In the genomic region with DNA sequence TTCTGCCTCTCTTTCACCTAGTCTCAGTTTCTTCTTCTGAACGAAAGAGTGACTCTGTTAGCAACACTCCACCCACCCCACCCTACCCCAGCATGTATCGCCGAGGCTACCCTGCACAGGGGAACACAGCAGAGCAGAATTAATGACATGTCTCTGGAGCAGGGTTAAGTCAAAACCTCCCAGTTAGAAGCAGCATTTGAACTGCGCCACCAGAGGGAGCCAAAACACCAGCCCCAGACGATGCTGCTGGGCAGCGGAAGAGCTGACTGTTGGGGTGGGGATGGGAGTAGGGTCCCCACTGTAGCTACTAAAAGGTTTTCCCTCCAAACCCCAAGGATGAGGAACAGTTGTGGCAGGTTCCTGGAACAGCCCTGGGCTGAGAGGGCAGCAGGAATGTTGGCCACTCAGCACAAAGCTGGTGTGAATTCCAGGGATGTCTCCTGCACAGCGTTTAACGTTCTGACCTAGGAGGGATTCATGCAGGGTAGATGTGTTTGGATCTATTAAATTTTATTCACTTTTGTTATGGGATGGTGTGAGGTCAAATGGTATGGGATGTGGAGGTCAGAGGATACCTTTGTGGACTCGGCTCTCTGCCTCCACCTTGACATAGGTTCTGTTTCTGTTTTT, we compare ENCODE assay signal across 8 mouse cellular contexts. TPM values are rescaled to one million over a fixed set of nuclear protein-coding genes. Genes with fewer than 3 reads are reported as not detected.
DNase-seq lines count a peak whose midpoint lies in the region; TF ChIP-seq lines count a peak whose summit lies in the region.
"Had no signal": no experiment of that assay in that cellular context is flagged by ENCODE, and none has a peak within 500 bp of the region (broad histone marks: within the 10 kb centered on the region; RNA-seq: fewer than 3 reads in every experiment).

No protein-coding gene starts in this region.

- H3K79me2 ChIP-seq in MEL (ENCODE audit: control insufficient read depth, insufficient read depth, low read length, poor library complexity), result no peaks in the 10 kb centered on the region

- no peak overlapping the region for H3K27ac ChIP-seq in MEL (ENCODE audit: control insufficient read depth, low read depth, low read length)
- no peak overlapping the region for H3K27ac ChIP-seq in bone marrow macrophage, adult 2 months (ENCODE audit: insufficient read depth, low read depth, low read length)
- H3K27ac ChIP-seq in embryonic fibroblast, embryonic 13.5 days (ENCODE audit: insufficient read depth, low read length), result no peak overlapping the region
- H3K27ac ChIP-seq: limb, embryonic 15.5 days had no signal

- peaks cover 3 to 9% of the 10 kb centered on the region in 2 experiments for H3K4me1 ChIP-seq in MEL (ENCODE audit: control insufficient read depth in 1 of 2, insufficient read depth in 2 of 2, low read length in 2 of 2)
- H3K4me1 ChIP-seq in bone marrow macrophage, adult 2 months (ENCODE audit: control insufficient read depth, insufficient read depth, low read length), result peaks cover 12% of the 10 kb centered on the region
- H3K4me1 ChIP-seq in embryonic fibroblast, embryonic 13.5 days (ENCODE audit: control insufficient read depth, insufficient read depth, low read length), result no peaks in the 10 kb centered on the region

- DNase-seq in MEL (ENCODE audit: low read depth, low spot score), result peak; percentile 80
- peak; percentile 87 for DNase-seq in heart, postnatal 4 days
- peak; percentile 65 to 91 for DNase-seq in layer of hippocampus, postnatal 25 days (ENCODE audit: extremely low spot score in 1 of 2, low spot score in 1 of 2)
- peak; percentile 81 to 86 for DNase-seq in lung, postnatal 4 days
- DNase-seq in right cerebral cortex, postnatal 25 days, result peak; percentile 73

- TF ChIP-seq POLR2A in MEL (IDR thresholded peaks at IDR 0.05; ENCODE audit: control insufficient read depth in 1 of 2, insufficient read depth in 1 of 2, low read depth in 1 of 2, low read length in 2 of 2, poor library complexity in 1 of 2), result no peak
- no peak for TF ChIP-seq POLR2A in bone marrow macrophage, adult 2 months (IDR thresholded peaks at IDR 0.05; ENCODE audit: borderline replicate concordance, low read depth, low read length)
- TF ChIP-seq POLR2A in embryonic fibroblast, embryonic 13.5 days (IDR thresholded peaks at IDR 0.05; ENCODE audit: low read depth, low read length), result no peak

- TF ChIP-seq EP300 in MEL (IDR thresholded peaks at IDR 0.05; ENCODE audit: low read depth in 1 of 2, low read length in 2 of 2), result no peak

- no peak overlapping the region for H3K9ac ChIP-seq in MEL (ENCODE audit: control insufficient read depth, low read depth, low read length, poor library complexity, severe bottlenecking)
- H3K9ac ChIP-seq: limb, embryonic 15.5 days had no signal

- H3K4me3 ChIP-seq in MEL (ENCODE audit: control insufficient read depth in 1 of 2, insufficient read depth in 1 of 2, low read depth in 2 of 2, low read length in 2 of 2), result no peak overlapping the region
- no peak overlapping the region for H3K4me3 ChIP-seq in bone marrow macrophage, adult 2 months (ENCODE audit: insufficient read depth, low read length)
- no peak overlapping the region for H3K4me3 ChIP-seq in embryonic fibroblast, embryonic 13.5 days (ENCODE audit: insufficient read depth, low read length)
- H3K4me3 ChIP-seq: limb, embryonic 15.5 days had no signal

- no peaks in the 10 kb centered on the region for H3K36me3 ChIP-seq in MEL (ENCODE audit: control insufficient read depth in 1 of 2, insufficient read depth in 2 of 2, low read length in 2 of 2)
- H3K36me3 ChIP-seq: limb, embryonic 15.5 days had no signal

- TF ChIP-seq CTCF in MEL (IDR thresholded peaks at IDR 0.05 in 2 of 3, conservative IDR thresholded peaks at IDR 0.05 in 1 of 3; ENCODE audit: control insufficient read depth in 1 of 3, insufficient read depth in 1 of 3, low read depth in 2 of 3, low read length in 3 of 3, poor library complexity in 1 of 3, severe bottlenecking in 1 of 3), result peak; percentile 91 to 98 (median 96)
- TF ChIP-seq CTCF in bone marrow macrophage, adult 2 months (IDR thresholded peaks at IDR 0.05; ENCODE audit: low read depth, low read length), result peak; percentile 94
- TF ChIP-seq CTCF in embryonic fibroblast, embryonic 13.5 days (IDR thresholded peaks at IDR 0.05; ENCODE audit: borderline replicate concordance, insufficient read depth, low read length), result peak; percentile 92

- peak; percentile 93 for TF ChIP-seq RAD21 in MEL (IDR thresholded peaks at IDR 0.05; ENCODE audit: low read depth, low read length)

- no peaks in the 10 kb centered on the region for H3K9me3 ChIP-seq in MEL (replicated peaks; ENCODE audit: insufficient read depth, low read length)
- H3K9me3 ChIP-seq: limb, embryonic 15.5 days had no signal

- H3K27me3 ChIP-seq in MEL (ENCODE audit: control insufficient read depth in 1 of 2, insufficient read depth in 2 of 2, low read length in 2 of 2), result no peaks in the 10 kb centered on the region
- H3K27me3 ChIP-seq: limb, embryonic 15.5 days had no signal

TF ChIP-seq in MEL, 35 proteins besides CTCF, POLR2A, EP300 and RAD21:
- TF ChIP-seq ZC3H11A (IDR thresholded peaks at IDR 0.05; ENCODE audit: low read depth, low read length) (peak; percentile 91), SIN3A (IDR thresholded peaks at IDR 0.05; ENCODE audit: low read length) (0 out of 2 replicates have a peak, but pooled peaks have one; percentile 22), SMC3 (IDR thresholded peaks at IDR 0.05; ENCODE audit: low read depth, low read length) (peak; percentile 93), MYC (IDR thresholded peaks at IDR 0.05; ENCODE audit: low read depth, low read length) (no peak)

RNA-seq across cellular contexts. Expression of gene Misp, which starts 14.1 kb away (rescaled TPM):
- total RNA-seq in MEL (2012; rRNA removed), result not detected in 2 replicates
- not detected for polyA plus RNA-seq in MEL (2012; ENCODE audit: insufficient read depth in 1 of 2, insufficient read length in 2 of 2, low read depth in 1 of 2, low replicate concordance in 2 of 2, missing spikeins in 1 of 2)
- polyA plus RNA-seq in bone marrow macrophage, adult 2 months (2012; ENCODE audit: insufficient read depth, insufficient read length, missing spikeins), result 0.91 TPM in 1 of 2 replicates, not detected in the other
- not detected in 2 replicates for polyA plus RNA-seq in embryonic fibroblast, embryonic 13.5 days (2011; ENCODE audit: insufficient read length, low read depth, missing spikeins)
- total RNA-seq in heart, postnatal 4 days (2021), result under 1 TPM; 0.14 to 0.45 TPM
- total RNA-seq in layer of hippocampus, postnatal 25 days (2021), result under 1 TPM; 0.66 to 0.89 TPM

RNA-seq across cellular contexts. Expression of gene Ptbp1, which starts 19.3 kb away (rescaled TPM):
- 301 and 316 TPM in 2 replicates for total RNA-seq in MEL (2012; rRNA removed)
- 100 to 1,000 TPM; 329 to 837 TPM for polyA plus RNA-seq in MEL (2012; ENCODE audit: insufficient read depth in 1 of 2, insufficient read length in 2 of 2, low read depth in 1 of 2, low replicate concordance in 2 of 2, missing spikeins in 1 of 2)
- polyA plus RNA-seq in bone marrow macrophage, adult 2 months (2012; ENCODE audit: insufficient read depth, insufficient read length, missing spikeins), result 129 and 141 TPM in 2 replicates
- polyA plus RNA-seq in embryonic fibroblast, embryonic 13.5 days (2011; ENCODE audit: insufficient read length, low read depth, missing spikeins), result 351 and 422 TPM in 2 replicates
- 100 to 1,000 TPM; 167 to 182 TPM for total RNA-seq in heart, postnatal 4 days (2021)
- total RNA-seq in layer of hippocampus, postnatal 25 days (2021), result 10 to 100 TPM; 44.0 to 66.0 TPM

RNA-seq across cellular contexts. Expression of gene Prtn3, which starts 39.4 kb away (rescaled TPM):
- 9.1 and 11.2 TPM in 2 replicates for total RNA-seq in MEL (2012; rRNA removed)
- 10 to 100 TPM in 1 of 2 experiments, not detected in 1; 31.5 TPM for polyA plus RNA-seq in MEL (2012; ENCODE audit: insufficient read depth in 1 of 2, insufficient read length in 2 of 2, low read depth in 1 of 2, low replicate concordance in 2 of 2, missing spikeins in 1 of 2)
- polyA plus RNA-seq in bone marrow macrophage, adult 2 months (2012; ENCODE audit: insufficient read depth, insufficient read length, missing spikeins), result not detected in 2 replicates
- polyA plus RNA-seq in embryonic fibroblast, embryonic 13.5 days (2011; ENCODE audit: insufficient read length, low read depth, missing spikeins), result not detected in 2 replicates
- not detected for total RNA-seq in heart, postnatal 4 days (2021)
- total RNA-seq in layer of hippocampus, postnatal 25 days (2021), result 1 to 10 TPM; 1.1 to 1.4 TPM

RNA-seq across cellular contexts. Expression of gene Plppr3, which starts 39.5 kb away (rescaled TPM):
- 0.56 and 0.85 TPM in 2 replicates for total RNA-seq in MEL (2012; rRNA removed)
- polyA plus RNA-seq in MEL (2012; ENCODE audit: insufficient read depth in 1 of 2, insufficient read length in 2 of 2, low read depth in 1 of 2, low replicate concordance in 2 of 2, missing spikeins in 1 of 2), result 1 to 10 TPM in 1 of 2 experiments, not detected in 1; 6.2 TPM
- not detected in 2 replicates for polyA plus RNA-seq in bone marrow macrophage, adult 2 months (2012; ENCODE audit: insufficient read depth, insufficient read length, missing spikeins)
- polyA plus RNA-seq in embryonic fibroblast, embryonic 13.5 days (2011; ENCODE audit: insufficient read length, low read depth, missing spikeins), result 3.1 and 4.9 TPM in 2 replicates
- 1 to 10 TPM; 2.5 to 2.9 TPM for total RNA-seq in heart, postnatal 4 days (2021)
- 10 to 100 TPM; 32.4 to 34.4 TPM for total RNA-seq in layer of hippocampus, postnatal 25 days (2021)

RNA-seq across cellular contexts. Expression of gene Palm, which starts 41.5 kb away (rescaled TPM):
- 4.8 TPM in 2 replicates for total RNA-seq in MEL (2012; rRNA removed)
- 10 to 100 TPM in 1 of 2 experiments, not detected in 1; 15.5 TPM for polyA plus RNA-seq in MEL (2012; ENCODE audit: insufficient read depth in 1 of 2, insufficient read length in 2 of 2, low read depth in 1 of 2, low replicate concordance in 2 of 2, missing spikeins in 1 of 2)
- 2.9 and 3.4 TPM in 2 replicates for polyA plus RNA-seq in bone marrow macrophage, adult 2 months (2012; ENCODE audit: insufficient read depth, insufficient read length, missing spikeins)
- 45.2 and 54.0 TPM in 2 replicates for polyA plus RNA-seq in embryonic fibroblast, embryonic 13.5 days (2011; ENCODE audit: insufficient read length, low read depth, missing spikeins)
- 10 to 100 TPM; 78.5 to 88.6 TPM for total RNA-seq in heart, postnatal 4 days (2021)
- 100 to 1,000 TPM; 307 to 325 TPM for total RNA-seq in layer of hippocampus, postnatal 25 days (2021)
